Mouse (Mus musculus): ENCODE measurements around the gene Pxmp4. TPM values are rescaled to one million over a fixed set of nuclear protein-coding genes. Genes with fewer than 3 reads are reported as not detected.

The Pxmp4 gene
- polyA plus RNA-seq, 1 experiment from 2014 or later: 15.9 TPM

- Histone ChIP-seq H3K27me3 (ENCODE audit: control insufficient read depth, insufficient read depth, low read depth, low read length) (no peaks in the 10 kb centered on the region), H3K9ac (ENCODE audit: low read depth, low read length) (no peak overlapping the region), H3K9me3 (replicated peaks; ENCODE audit: control insufficient read depth, low read length, poor library complexity, severe bottlenecking) (no peaks in the 10 kb centered on the region), H3K4me1 (ENCODE audit: control insufficient read depth, insufficient read depth, low read length) (peaks cover 12% of the 10 kb centered on the region), H3K36me3 (ENCODE audit: control insufficient read depth, insufficient read depth, low read length) (no peaks in the 10 kb centered on the region), H3K4me3 (ENCODE audit: low read depth, low read length) (no peak overlapping the region), H3K4me2 (ENCODE audit: low read length) (no peak overlapping the region), H3K27ac (ENCODE audit: low read length) (no peak overlapping the region)
- WGBS: 69% methylated on average over 6 of the region's 6 CpGs
- no peak for ATAC-seq
Measured at GRCm38 (mm10) chr2:154600586-154600985, 2.9 kb downstream of the Pxmp4 start.

GRCm38 (mm10) chr2:154597399-154597798 lies 6.1 kb downstream of the Pxmp4 start:
- H3K36me3 ChIP-seq (ENCODE audit: control insufficient read depth, insufficient read depth, low read length): no peaks in the 10 kb centered on the region; the same call in 1 of the 2 replicates
- no peak for ATAC-seq
- 96% methylated on average over 3 of the region's 3 CpGs for WGBS

GRCm38 (mm10) chr2:154595775-154596174 lies 7.7 kb downstream of the Pxmp4 start:
- H3K9ac ChIP-seq (ENCODE audit: low read depth, low read length): no peak overlapping the region
- WGBS: 84% methylated on average over 5 of the region's 5 CpGs
- no peaks in the 10 kb centered on the region for H3K27me3 ChIP-seq (ENCODE audit: control insufficient read depth, insufficient read depth, low read depth, low read length)
- H3K27ac ChIP-seq (ENCODE audit: low read length): no peak overlapping the region
- H3K9me3 ChIP-seq (replicated peaks; ENCODE audit: control insufficient read depth, low read length, poor library complexity, severe bottlenecking): no peaks in the 10 kb centered on the region
- no peak overlapping the region for H3K4me3 ChIP-seq (ENCODE audit: low read depth, low read length)
- H3K4me2 ChIP-seq (ENCODE audit: low read length): no peak overlapping the region
- no peak for ATAC-seq
- no peaks in the 10 kb centered on the region for H3K4me1 ChIP-seq (ENCODE audit: control insufficient read depth, insufficient read depth, low read length)
- no peaks in the 10 kb centered on the region; the same call in 1 of the 2 replicates for H3K36me3 ChIP-seq (ENCODE audit: control insufficient read depth, insufficient read depth, low read length)

More at GRCm38 (mm10) chr2:154597399-154597798, 6.1 kb downstream of the Pxmp4 start:
- no peak overlapping the region for H3K27ac ChIP-seq (ENCODE audit: low read length)
- no peaks in the 10 kb centered on the region for H3K9me3 ChIP-seq (replicated peaks; ENCODE audit: control insufficient read depth, low read length, poor library complexity, severe bottlenecking)
- H3K9ac ChIP-seq (ENCODE audit: low read depth, low read length): no peak overlapping the region
- no peak overlapping the region for H3K4me2 ChIP-seq (ENCODE audit: low read length)
- H3K4me1 ChIP-seq (ENCODE audit: control insufficient read depth, insufficient read depth, low read length): no peaks in the 10 kb centered on the region
- H3K4me3 ChIP-seq (ENCODE audit: low read depth, low read length): no peak overlapping the region
- no peaks in the 10 kb centered on the region for H3K27me3 ChIP-seq (ENCODE audit: control insufficient read depth, insufficient read depth, low read depth, low read length)

- Histone ChIP-seq H3K27ac (ENCODE audit: low read length) (no peak overlapping the region), H3K27me3 (ENCODE audit: control insufficient read depth, insufficient read depth, low read depth, low read length) (no peaks in the 10 kb centered on the region), H3K9me3 (replicated peaks; ENCODE audit: control insufficient read depth, low read length, poor library complexity, severe bottlenecking) (no peaks in the 10 kb centered on the region), H3K36me3 (ENCODE audit: control insufficient read depth, insufficient read depth, low read length) (no peaks in the 10 kb centered on the region; the same call in 1 of the 2 replicates), H3K4me2 (ENCODE audit: low read length) (no peak overlapping the region), H3K9ac (ENCODE audit: low read depth, low read length) (no peak overlapping the region), H3K4me1 (ENCODE audit: control insufficient read depth, insufficient read depth, low read length) (no peaks in the 10 kb centered on the region), H3K4me3 (ENCODE audit: low read depth, low read length) (no peak overlapping the region)
- WGBS: 69% methylated on average over 3 of the region's 3 CpGs
- ATAC-seq: no peak
Measured at GRCm38 (mm10) chr2:154593025-154593424, 10.5 kb downstream of the Pxmp4 start.

- H3K4me3 ChIP-seq (ENCODE audit: low read depth, low read length): no peak overlapping the region
- no peaks in the 10 kb centered on the region for H3K27me3 ChIP-seq (ENCODE audit: control insufficient read depth, insufficient read depth, low read depth, low read length)
- no peak for ATAC-seq
- H3K4me1 ChIP-seq (ENCODE audit: control insufficient read depth, insufficient read depth, low read length): no peaks in the 10 kb centered on the region
- no peaks in the 10 kb centered on the region for H3K9me3 ChIP-seq (replicated peaks; ENCODE audit: control insufficient read depth, low read length, poor library complexity, severe bottlenecking)
- WGBS: 93% methylated on average over 3 of the region's 3 CpGs
- H3K9ac ChIP-seq (ENCODE audit: low read depth, low read length): no peak overlapping the region
- H3K36me3 ChIP-seq (ENCODE audit: control insufficient read depth, insufficient read depth, low read length): no peaks in the 10 kb centered on the region; the same call in 1 of the 2 replicates
- H3K4me2 ChIP-seq (ENCODE audit: low read length): no peak overlapping the region
- H3K27ac ChIP-seq (ENCODE audit: low read length): no peak overlapping the region
Measured at GRCm38 (mm10) chr2:154591239-154591638, 12.3 kb downstream of the Pxmp4 start.

GRCm38 (mm10) chr2:154589051-154589450 lies 14.5 kb downstream of the Pxmp4 start:
- Histone ChIP-seq H3K4me2 (ENCODE audit: low read length) (no peak overlapping the region), H3K4me1 (ENCODE audit: control insufficient read depth, insufficient read depth, low read length) (peaks cover 3% of the 10 kb centered on the region; the same call in 1 of the 2 replicates), H3K36me3 (ENCODE audit: control insufficient read depth, insufficient read depth, low read length) (no peaks in the 10 kb centered on the region; the same call in 1 of the 2 replicates), H3K9ac (ENCODE audit: low read depth, low read length) (no peak overlapping the region), H3K9me3 (replicated peaks; ENCODE audit: control insufficient read depth, low read length, poor library complexity, severe bottlenecking) (no peaks in the 10 kb centered on the region), H3K27ac (ENCODE audit: low read length) (no peak overlapping the region), H3K27me3 (ENCODE audit: control insufficient read depth, insufficient read depth, low read depth, low read length) (no peaks in the 10 kb centered on the region), H3K4me3 (ENCODE audit: low read depth, low read length) (no peak overlapping the region)
- WGBS: 73% methylated on average over 4 of the region's 4 CpGs
- no peak for ATAC-seq

GRCm38 (mm10) chr2:154586405-154586804 lies 17.1 kb downstream of the Pxmp4 start:
- no peaks in the 10 kb centered on the region for H3K36me3 ChIP-seq (ENCODE audit: control insufficient read depth, insufficient read depth, low read length)
- whole genome bisulfite sequencing: 76% methylated on average over 5 of the region's 5 CpGs
- H3K27ac ChIP-seq (ENCODE audit: low read length): no peak overlapping the region
- H3K4me2 ChIP-seq (ENCODE audit: low read length): no peak overlapping the region
- no peaks in the 10 kb centered on the region for H3K9me3 ChIP-seq (replicated peaks; ENCODE audit: control insufficient read depth, low read length, poor library complexity, severe bottlenecking)
- H3K4me1 ChIP-seq (ENCODE audit: control insufficient read depth, insufficient read depth, low read length): peaks cover 3% of the 10 kb centered on the region; the same call in 1 of the 2 replicates
- H3K9ac ChIP-seq (ENCODE audit: low read depth, low read length): no peak overlapping the region
- ATAC-seq: no peak
- no peaks in the 10 kb centered on the region for H3K27me3 ChIP-seq (ENCODE audit: control insufficient read depth, insufficient read depth, low read depth, low read length)
- no peak overlapping the region for H3K4me3 ChIP-seq (ENCODE audit: low read depth, low read length)

- H3K27ac ChIP-seq (ENCODE audit: low read length): no peak overlapping the region
- H3K27me3 ChIP-seq (ENCODE audit: control insufficient read depth, insufficient read depth, low read depth, low read length): no peaks in the 10 kb centered on the region
- H3K36me3 ChIP-seq (ENCODE audit: control insufficient read depth, insufficient read depth, low read length): no peaks in the 10 kb centered on the region
- H3K4me1 ChIP-seq (ENCODE audit: control insufficient read depth, insufficient read depth, low read length): peaks cover 3% of the 10 kb centered on the region; the same call in 1 of the 2 replicates
- no peaks in the 10 kb centered on the region for H3K9me3 ChIP-seq (replicated peaks; ENCODE audit: control insufficient read depth, low read length, poor library complexity, severe bottlenecking)
- no peak overlapping the region for H3K9ac ChIP-seq (ENCODE audit: low read depth, low read length)
- ATAC-seq: no peak
- H3K4me3 ChIP-seq (ENCODE audit: low read depth, low read length): no peak overlapping the region
- WGBS: 59% methylated on average over 17 of the region's 17 CpGs
- no peak overlapping the region for H3K4me2 ChIP-seq (ENCODE audit: low read length)
Measured at GRCm38 (mm10) chr2:154584931-154585601, 18.4 kb downstream of the Pxmp4 start.
